Mouse (Mus musculus) brain, embryonic 14.5 days (tissue): ENCODE results near the gene Dhrs13.

Experiments used
- CTCF ChIP-seq: fragments of 200-500 bp; IDR thresholded peaks from 2 replicates; pipeline ENCODE4 v1.5.1; 2012; ENCODE audit warnings: inconsistent platforms, mild to moderate bottlenecking, moderate library complexity, borderline replicate concordance; ENCODE audit not compliant: insufficient read depth, insufficient read length; ENCODE audit errors: extremely low read depth
- POLR2A ChIP-seq: fragments of 200-500 bp; IDR thresholded peaks from 2 replicates; pipeline ENCODE4 v1.6.1; 2012; ENCODE audit warnings: mild to moderate bottlenecking, inconsistent platforms, borderline replicate concordance; ENCODE audit not compliant: poor library complexity, insufficient read depth, insufficient read length, severe bottlenecking; ENCODE audit errors: extremely low read depth

DNA sequence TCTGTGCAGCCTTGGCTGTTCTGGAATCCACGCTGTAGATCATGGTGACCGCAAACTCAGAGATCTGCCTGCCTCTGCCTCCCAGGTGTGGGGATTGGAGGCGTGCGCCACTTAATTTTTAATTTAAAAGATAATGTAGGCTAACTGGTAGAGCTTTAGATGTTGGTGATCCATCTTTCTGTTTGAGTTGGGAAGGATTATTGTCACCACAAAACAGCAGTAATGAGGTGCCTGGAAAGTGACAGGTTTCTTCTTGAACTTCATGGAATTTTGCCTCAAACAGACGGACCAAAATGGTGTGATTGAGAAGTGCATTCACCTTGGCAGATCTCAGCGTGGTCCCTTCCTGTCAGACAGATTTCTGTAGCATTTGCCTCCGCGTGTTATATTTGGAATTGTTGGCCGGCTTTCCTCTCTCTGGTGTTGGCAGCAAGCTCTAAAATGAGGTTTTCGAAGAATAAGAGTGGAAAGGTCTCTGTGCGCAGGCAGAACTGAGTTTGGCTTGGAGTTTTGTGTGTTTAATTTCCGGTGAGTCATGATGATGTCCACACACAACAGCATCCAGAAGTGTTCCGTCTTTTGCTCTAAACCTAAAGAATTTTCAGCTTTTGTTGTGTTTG lies 42.9 kb upstream of the Dhrs13 start:
- TF ChIP-seq CTCF (no peak), POLR2A (no peak)
